Mouse (Mus musculus) embryonic facial prominence, embryonic 11.5 days (tissue): ENCODE results near the gene Rps6ka2. TPM values are rescaled to one million over a fixed set of nuclear protein-coding genes. Genes with fewer than 3 reads are reported as not detected.

Source experiments
- ATAC-seq: fragments of 200-750 bp; cut with Nextera tagmentation; replicated peaks from 2 replicates; pipeline ENCODE4 v1.8.0; 2017; ENCODE audit warnings: low read depth; ENCODE audit not compliant: insufficient number of reproducible peaks, low FRiP score, low TSS enrichment
- DNase-seq: peaks from one replicate; pipeline ENCODE4 v3.0.0-alpha.2; 2015; ENCODE audit warnings: low spot score
- H3K27ac ChIP-seq: fragments of 300-500 bp; sonication (generic); replicated peaks from 2 replicates; pipeline ENCODE4 v1.5.1; 2014; ENCODE audit warnings: mild to moderate bottlenecking, low read depth, low read length, control low read depth
- H3K27me3 ChIP-seq: fragments of 300-500 bp; sonication (generic); 2 replicates; pipeline ENCODE4 v1.6.1; 2014; ENCODE audit warnings: mild to moderate bottlenecking, low read length, moderate library complexity, mixed read lengths; ENCODE audit not compliant: control insufficient read depth, insufficient read depth
- H3K36me3 ChIP-seq: fragments of 300-500 bp; sonication (generic); replicated peaks from 2 replicates; pipeline ENCODE4 v1.6.1; 2014; ENCODE audit warnings: low read depth, mild to moderate bottlenecking, low read length, moderate library complexity, mixed read lengths; ENCODE audit not compliant: control insufficient read depth, insufficient read depth
- H3K4me1 ChIP-seq: fragments of 300-500 bp; sonication (generic); 2 replicates; pipeline ENCODE4 v1.6.1; 2014; ENCODE audit warnings: low read length, mixed read lengths; ENCODE audit not compliant: control insufficient read depth, insufficient read depth
- H3K4me2 ChIP-seq: fragments of 300-500 bp; sonication (generic); 2 replicates; pipeline ENCODE4 v1.6.1; 2014; ENCODE audit warnings: low read depth, mild to moderate bottlenecking, control low read depth, low read length, moderate library complexity
- H3K4me3 ChIP-seq: fragments of 300-500 bp; sonication (generic); 2 replicates; pipeline ENCODE4 v1.5.1; 2014; ENCODE audit warnings: low read depth, low read length, control low read depth
- H3K9ac ChIP-seq: fragments of 300-500 bp; sonication (generic); replicated peaks from 2 replicates; pipeline ENCODE4 v1.6.1; 2014; ENCODE audit warnings: mild to moderate bottlenecking, control low read depth, low read length
- H3K9me3 ChIP-seq: fragments of 300-500 bp; sonication (generic); replicated peaks from 2 replicates; pipeline ENCODE4 v1.6.1; 2016; ENCODE audit warnings: mild to moderate bottlenecking, low read length, inconsistent platforms, mixed read lengths; ENCODE audit not compliant: control insufficient read depth
- WGBS: fragments of 180-500 bp; shearing (Covaris S2); extraction: QIAGEN DNeasy Blood & Tissue Kit; methylation state at CpG from one replicate; pipeline ENCODE4 v1.1.7; 2014; 5-methylcytosine and 5-hydroxymethylcytosine counted together
- polyA plus RNA-seq: library from polyadenylated mRNA; unstranded; fragments of >200 nt; fragmentation: Nextera tagmentation; extraction: Ambion mirVana; gene quantifications from 2 replicates; pipeline ENCODE4 v1.2.1, GENCODE M21; 2014

Gene Rps6ka2
- polyA plus RNA-seq, 1 experiment from 2014 or later = 20.4 TPM

GRCm38 (mm10) chr17:7217791-7218329 lies 47.9 kb downstream of the Rps6ka2 start:
- no peak overlapping the region for H3K9ac ChIP-seq
- ATAC-seq (no peak), DNase-seq (no peak)
- no peak overlapping the region for H3K4me3 ChIP-seq
- H3K27me3 ChIP-seq = no peaks in the 10 kb centered on the region
- H3K9me3 ChIP-seq = no peaks in the 10 kb centered on the region
- no peak overlapping the region for H3K4me2 ChIP-seq
- no peak overlapping the region for H3K27ac ChIP-seq
- H3K36me3 ChIP-seq = no peaks in the 10 kb centered on the region
- WGBS = 83% methylated on average over 11 of the region's 11 CpGs
- no peaks in the 10 kb centered on the region for H3K4me1 ChIP-seq

GRCm38 (mm10) chr17:7218396-7218795 lies 48.5 kb downstream of the Rps6ka2 start:
- DNase-seq = no peak
- ATAC-seq = no peak
- H3K9me3 ChIP-seq = no peaks in the 10 kb centered on the region
- H3K4me1 ChIP-seq = no peaks in the 10 kb centered on the region
- no peak overlapping the region for H3K4me3 ChIP-seq
- 86% methylated on average over 9 of the region's 9 CpGs for WGBS
- no peak overlapping the region for H3K4me2 ChIP-seq
- H3K36me3 ChIP-seq = no peaks in the 10 kb centered on the region
- no peaks in the 10 kb centered on the region for H3K27me3 ChIP-seq
- no peak overlapping the region for H3K27ac ChIP-seq
- no peak overlapping the region for H3K9ac ChIP-seq

DNA sequence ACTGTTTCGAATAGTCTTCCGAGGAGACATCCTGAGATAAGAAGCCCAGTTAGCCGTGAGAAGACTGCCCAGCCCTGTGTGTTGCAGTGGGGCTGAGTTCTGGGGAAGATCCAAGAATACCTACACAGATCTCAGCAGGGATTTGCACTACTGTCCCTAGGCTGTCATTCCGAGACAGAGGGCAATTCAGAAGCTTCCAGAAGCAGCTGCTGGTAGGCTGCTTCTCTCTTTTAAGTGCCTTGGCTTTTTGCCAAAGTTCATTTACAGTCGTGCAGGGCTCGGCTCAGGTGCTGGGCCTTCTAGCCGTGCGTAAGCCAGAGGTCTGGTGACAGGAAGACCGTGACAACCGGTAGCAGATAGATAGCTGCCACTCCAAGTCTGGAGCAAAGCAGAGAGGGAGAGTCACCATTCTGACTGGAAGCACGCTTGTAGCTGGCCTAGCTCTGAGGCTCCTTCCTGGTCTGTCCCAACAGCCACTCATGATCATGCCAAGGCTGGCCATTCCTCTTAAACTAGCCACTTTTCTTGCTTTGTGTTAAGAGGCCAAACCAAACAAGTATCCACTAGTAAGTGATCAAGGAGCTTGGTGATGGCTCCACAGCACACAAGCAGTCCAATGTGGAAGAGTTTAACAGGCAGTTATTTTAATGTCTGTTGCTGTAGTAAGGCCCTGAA lies 49.3 kb downstream of the Rps6ka2 start:
- H3K9ac ChIP-seq = no peak overlapping the region
- no peak overlapping the region for H3K27ac ChIP-seq
- H3K9me3 ChIP-seq = no peaks in the 10 kb centered on the region
- 85% methylated on average over 11 of the region's 11 CpGs for WGBS
- H3K4me3 ChIP-seq = no peak overlapping the region
- no peaks in the 10 kb centered on the region for H3K36me3 ChIP-seq
- DNase-seq (peak; percentile 30), ATAC-seq (no peak)
- H3K4me2 ChIP-seq = no peak overlapping the region
- H3K4me1 ChIP-seq = no peaks in the 10 kb centered on the region
- no peaks in the 10 kb centered on the region for H3K27me3 ChIP-seq

GRCm38 (mm10) chr17:7221310-7221709 lies 51.4 kb downstream of the Rps6ka2 start:
- Histone ChIP-seq H3K4me1 (no peaks in the 10 kb centered on the region), H3K27me3 (no peaks in the 10 kb centered on the region), H3K9me3 (no peaks in the 10 kb centered on the region), H3K4me2 (no peak overlapping the region), H3K36me3 (no peaks in the 10 kb centered on the region), H3K9ac (no peak overlapping the region), H3K27ac (no peak overlapping the region), H3K4me3 (no peak overlapping the region)
- no peak for DNase-seq
- ATAC-seq = no peak
- 92% methylated on average over 4 of the region's 4 CpGs for WGBS

- H3K4me3 ChIP-seq = no peak overlapping the region
- no peaks in the 10 kb centered on the region for H3K4me1 ChIP-seq
- no peak overlapping the region for H3K9ac ChIP-seq
- H3K36me3 ChIP-seq = no peaks in the 10 kb centered on the region
- no peak overlapping the region for H3K27ac ChIP-seq
- DNase-seq = no peak
- WGBS = 74% methylated on average over 3 of the region's 3 CpGs
- H3K4me2 ChIP-seq = no peak overlapping the region
- no peaks in the 10 kb centered on the region for H3K9me3 ChIP-seq
- no peaks in the 10 kb centered on the region for H3K27me3 ChIP-seq
- ATAC-seq = no peak
Observed at GRCm38 (mm10) chr17:7222198-7222597, 52.3 kb downstream of the Rps6ka2 start.

GRCm38 (mm10) chr17:7228545-7228944 lies 58.6 kb downstream of the Rps6ka2 start:
- 97% methylated on average over 9 of the region's 9 CpGs for WGBS
- Histone ChIP-seq H3K9ac (no peak overlapping the region), H3K4me3 (no peak overlapping the region), H3K4me1 (no peaks in the 10 kb centered on the region), H3K27me3 (no peaks in the 10 kb centered on the region), H3K4me2 (no peak overlapping the region), H3K27ac (no peak overlapping the region), H3K36me3 (no peaks in the 10 kb centered on the region), H3K9me3 (no peaks in the 10 kb centered on the region)
- DNase-seq (no peak), ATAC-seq (no peak)

GRCm38 (mm10) chr17:7231312-7231711 lies 61.4 kb downstream of the Rps6ka2 start:
- Histone ChIP-seq H3K27me3 (no peaks in the 10 kb centered on the region), H3K36me3 (no peaks in the 10 kb centered on the region), H3K9ac (no peak overlapping the region), H3K4me1 (no peaks in the 10 kb centered on the region), H3K4me2 (no peak overlapping the region), H3K4me3 (no peak overlapping the region), H3K9me3 (no peaks in the 10 kb centered on the region), H3K27ac (no peak overlapping the region)
- WGBS = 92% methylated on average over 4 of the region's 4 CpGs
- no peak for ATAC-seq
- DNase-seq = no peak

GRCm38 (mm10) chr17:7231790-7232189 lies 61.9 kb downstream of the Rps6ka2 start:
- no peak for DNase-seq
- Histone ChIP-seq H3K9me3 (no peaks in the 10 kb centered on the region), H3K36me3 (no peaks in the 10 kb centered on the region), H3K9ac (no peak overlapping the region), H3K4me1 (no peaks in the 10 kb centered on the region), H3K27me3 (no peaks in the 10 kb centered on the region), H3K27ac (no peak overlapping the region), H3K4me2 (no peak overlapping the region), H3K4me3 (no peak overlapping the region)
- ATAC-seq = no peak
- WGBS = 85% methylated on average over 8 of the region's 8 CpGs
